Mouse (Mus musculus) liver, postnatal 0 days (tissue): ENCODE measurements around the gene Xkr7. TPM values are rescaled to one million over a fixed set of nuclear protein-coding genes. Genes with fewer than 3 reads are reported as not detected.

Experiments used
- ATAC-seq: fragments of 200-750 bp; cut with Nextera tagmentation; 2 replicates; pipeline ENCODE4 v1.8.0; 2017; ENCODE audit warnings: mild to moderate bottlenecking, moderate library complexity
- DNase-seq: peaks from one replicate; pipeline ENCODE4 v3.0.0-alpha.2; 2016
- H3K27ac ChIP-seq: fragments of 300-500 bp; sonication (generic); 2 replicates; pipeline ENCODE4 v1.5.1; 2014; ENCODE audit warnings: antibody characterized with exemption, moderate library complexity, mild to moderate bottlenecking, low read depth
- H3K27me3 ChIP-seq: fragments of 300-500 bp; sonication (generic); 2 replicates; pipeline ENCODE4 v1.6.1; 2014; ENCODE audit warnings: low read length, control low read depth, mixed read lengths; ENCODE audit not compliant: insufficient read depth
- H3K36me3 ChIP-seq: fragments of 300-500 bp; sonication (generic); replicated peaks from 2 replicates; pipeline ENCODE4 v1.6.1; 2014; ENCODE audit warnings: mild to moderate bottlenecking, control low read depth, low read length, moderate library complexity, mixed read lengths; ENCODE audit not compliant: insufficient read depth
- H3K4me1 ChIP-seq: fragments of 300-500 bp; sonication (generic); 2 replicates; pipeline ENCODE4 v1.6.1; 2014; ENCODE audit warnings: antibody characterized with exemption, mild to moderate bottlenecking, control low read depth; ENCODE audit not compliant: insufficient read depth
- H3K4me2 ChIP-seq: fragments of 300-500 bp; sonication (generic); 2 replicates; pipeline ENCODE4 v1.6.1; 2014; ENCODE audit warnings: low read depth, mild to moderate bottlenecking, low read length, moderate library complexity, mixed read lengths
- H3K4me3 ChIP-seq: fragments of 300-500 bp; sonication (generic); 2 replicates; pipeline ENCODE4 v1.5.1; 2014; ENCODE audit warnings: low read depth, low read length
- H3K9ac ChIP-seq: fragments of 300-500 bp; sonication (generic); replicated peaks from 2 replicates; pipeline ENCODE4 v1.6.1; 2014; ENCODE audit warnings: mild to moderate bottlenecking, moderate library complexity
- H3K9me3 ChIP-seq: fragments of 300-500 bp; sonication (generic); 2 replicates; pipeline ENCODE4 v1.6.1; 2016; ENCODE audit warnings: mild to moderate bottlenecking, control low read depth, low read length, mixed read lengths
- CTCF ChIP-seq: sonication (generic); IDR thresholded peaks from 2 replicates; pipeline ENCODE4 v1.5.1; 2016; ENCODE audit warnings: antibody characterized with exemption, low read depth
- EP300 ChIP-seq: IDR thresholded peaks from 2 replicates; pipeline ENCODE4 v1.6.1; 2016; ENCODE audit warnings: antibody characterized with exemption, low read depth, mild to moderate bottlenecking
- WGBS: fragments of 180-500 bp; shearing (Covaris S2); extraction: QIAGEN DNeasy Blood & Tissue Kit; methylation state at CpG from one replicate; pipeline ENCODE4 v1.1.7; 2014; ENCODE audit not compliant: insufficient replicate concordance; 5-methylcytosine and 5-hydroxymethylcytosine counted together
- polyA plus RNA-seq: library from polyadenylated mRNA; unstranded; fragments of >200 nt; fragmentation: Nextera tagmentation; extraction: Ambion mirVana; gene quantifications from 2 replicates; pipeline ENCODE4 v1.2.1, GENCODE M21; 2015

The Xkr7 gene
- polyA plus RNA-seq, 1 experiment from 2014 or later, result not detected

DNA sequence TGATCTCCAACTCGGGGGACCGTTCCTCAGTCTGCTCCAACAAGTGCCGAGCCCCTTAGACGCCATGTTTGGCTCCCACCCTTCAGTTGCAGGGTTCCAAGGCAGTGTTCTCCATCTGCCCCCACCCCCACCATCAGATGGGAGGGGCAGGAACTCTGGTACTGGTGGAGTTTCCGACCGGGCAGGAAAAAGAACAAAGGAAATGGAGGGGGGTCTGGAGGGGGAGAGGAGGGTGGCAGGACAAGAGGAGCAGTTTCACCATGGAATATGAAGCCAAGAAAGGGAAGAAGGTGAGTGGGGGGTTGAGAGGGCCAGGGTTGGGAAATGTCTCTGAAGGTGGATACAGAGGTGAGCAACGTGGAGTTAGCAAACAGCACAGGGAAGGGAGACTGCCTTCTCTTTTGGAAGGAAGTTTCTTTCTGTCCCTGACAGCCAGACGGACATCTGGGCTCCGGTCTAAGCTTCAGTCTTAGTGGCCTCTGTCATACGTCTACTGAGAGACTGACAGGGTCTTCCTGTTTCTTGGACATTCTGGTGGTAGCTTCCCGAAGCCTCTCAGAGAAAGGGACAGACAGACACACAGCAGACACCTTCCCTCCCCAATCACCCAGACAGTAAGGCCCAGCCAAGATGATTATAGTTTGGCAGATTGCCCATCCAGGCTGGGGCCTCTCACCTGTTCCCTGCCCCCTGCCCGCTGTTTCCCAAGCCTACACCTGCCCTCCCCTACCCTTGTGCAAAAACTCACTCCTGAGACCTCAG is 34.3 kb downstream of the Xkr7 start, which contains the start of gene Ccm2l:
Gene Ccm2l, plus strand, starts transcription at position 209 of the 762 bp plus-strand sequence.
- peak within 1 kb of the TSS; percentile 20 for H3K4me2 ChIP-seq
- no peak for TF ChIP-seq EP300
- TF ChIP-seq CTCF, result no peak
- WGBS, result 25% methylated on average over 12 of the region's 12 CpGs
- DNase-seq, result no peak
- H3K27me3 ChIP-seq, result peaks cover 7% of the 10 kb centered on the region; the same call in 1 of the 2 replicates
- no peak for ATAC-seq
- H3K4me3 ChIP-seq, result no peak within 1 kb of the TSS
- H3K4me1 ChIP-seq, result peaks cover 4% of the 10 kb centered on the region; the same call in 1 of the 2 replicates
- H3K9me3 ChIP-seq, result no peaks in the 10 kb centered on the region
- H3K27ac ChIP-seq, result peak within 1 kb of the TSS; percentile 53
- no peaks in the 10 kb centered on the region for H3K36me3 ChIP-seq
- no peak within 1 kb of the TSS for H3K9ac ChIP-seq

DNA sequence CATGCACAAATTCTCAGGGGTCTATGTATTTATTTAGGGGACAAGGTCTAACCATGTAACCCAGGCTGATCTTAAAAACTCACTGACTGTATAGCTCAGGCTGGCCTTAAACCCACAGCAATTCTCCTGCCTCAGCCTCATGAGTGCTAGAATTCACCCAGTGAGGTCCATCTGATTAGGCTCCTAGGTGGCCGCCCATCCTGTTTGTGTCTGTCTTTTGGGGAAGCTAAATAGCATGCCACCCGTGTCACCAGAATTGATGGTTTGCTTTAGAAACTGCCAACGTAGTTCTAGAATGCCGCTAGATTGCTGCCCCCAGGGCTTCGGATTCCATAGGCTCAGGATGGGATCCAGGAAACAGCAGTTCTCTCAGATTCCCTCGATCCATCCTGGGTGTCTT is 35.3 kb downstream of the Xkr7 start:
- H3K4me2 ChIP-seq, result no peak overlapping the region; the same call in 1 of the 2 replicates
- DNase-seq (no peak), ATAC-seq (no peak)
- no peak overlapping the region for H3K9ac ChIP-seq
- H3K27ac ChIP-seq, result no peak overlapping the region
- no peaks in the 10 kb centered on the region for H3K9me3 ChIP-seq
- TF ChIP-seq EP300, result no peak
- TF ChIP-seq CTCF, result no peak
- H3K27me3 ChIP-seq, result peaks cover 13% of the 10 kb centered on the region; the same call in 1 of the 2 replicates
- 55% methylated on average over 6 of the region's 6 CpGs for WGBS
- H3K4me1 ChIP-seq, result peaks cover 4% of the 10 kb centered on the region; the same call in 1 of the 2 replicates
- no peaks in the 10 kb centered on the region for H3K36me3 ChIP-seq
- no peak overlapping the region for H3K4me3 ChIP-seq

DNA sequence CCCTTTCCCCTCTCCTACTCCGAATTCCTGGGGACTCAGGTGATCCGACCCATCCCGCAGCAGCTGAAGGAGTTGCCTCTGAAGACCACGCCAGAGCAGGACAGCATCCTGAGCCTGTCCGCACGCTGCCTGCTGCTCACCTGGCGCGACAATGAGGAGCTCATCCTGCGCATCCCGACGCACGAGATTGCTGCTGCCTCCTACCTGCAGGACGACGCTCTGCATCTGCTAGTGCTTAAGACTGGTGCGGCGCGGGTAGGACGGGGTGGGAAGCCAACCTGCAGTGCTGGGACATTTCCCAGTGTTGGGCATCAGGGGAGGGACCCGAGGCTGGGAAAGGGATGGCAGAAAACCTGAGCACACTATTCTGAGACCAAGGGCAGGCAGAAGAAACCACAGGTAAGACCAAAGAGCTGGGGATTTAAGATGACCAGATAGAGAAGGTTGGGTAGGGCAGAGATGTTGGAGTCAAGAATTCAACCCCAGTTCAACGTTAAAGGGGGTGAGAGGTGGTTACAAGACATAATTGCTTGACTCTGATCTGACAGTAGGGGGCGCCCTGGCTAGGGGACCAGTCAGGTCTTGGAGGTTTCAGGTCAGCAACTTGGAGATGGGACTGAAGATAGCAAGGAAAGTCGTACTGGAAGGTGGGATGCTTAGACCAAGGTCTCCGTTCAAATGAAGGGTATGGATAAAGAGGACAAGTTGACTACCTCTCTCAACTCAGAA is 39.3 kb downstream of the Xkr7 start:
- TF ChIP-seq CTCF, result peak; percentile 64
- no peak for TF ChIP-seq EP300
- H3K4me3 ChIP-seq, result no peak overlapping the region
- H3K9ac ChIP-seq, result no peak overlapping the region
- H3K4me2 ChIP-seq, result no peak overlapping the region
- H3K27me3 ChIP-seq, result peaks cover 13% of the 10 kb centered on the region; the same call in 1 of the 2 replicates
- DNase-seq (peak; percentile 48), ATAC-seq (no peak)
- H3K27ac ChIP-seq, result no peak overlapping the region
- H3K4me1 ChIP-seq, result 0 out of 2 replicates have a peak, but pooled peaks cover under 1% of the 10 kb centered on the region
- WGBS, result 44% methylated on average over 23 of the region's 23 CpGs
- no peaks in the 10 kb centered on the region for H3K9me3 ChIP-seq
- no peaks in the 10 kb centered on the region for H3K36me3 ChIP-seq

DNA sequence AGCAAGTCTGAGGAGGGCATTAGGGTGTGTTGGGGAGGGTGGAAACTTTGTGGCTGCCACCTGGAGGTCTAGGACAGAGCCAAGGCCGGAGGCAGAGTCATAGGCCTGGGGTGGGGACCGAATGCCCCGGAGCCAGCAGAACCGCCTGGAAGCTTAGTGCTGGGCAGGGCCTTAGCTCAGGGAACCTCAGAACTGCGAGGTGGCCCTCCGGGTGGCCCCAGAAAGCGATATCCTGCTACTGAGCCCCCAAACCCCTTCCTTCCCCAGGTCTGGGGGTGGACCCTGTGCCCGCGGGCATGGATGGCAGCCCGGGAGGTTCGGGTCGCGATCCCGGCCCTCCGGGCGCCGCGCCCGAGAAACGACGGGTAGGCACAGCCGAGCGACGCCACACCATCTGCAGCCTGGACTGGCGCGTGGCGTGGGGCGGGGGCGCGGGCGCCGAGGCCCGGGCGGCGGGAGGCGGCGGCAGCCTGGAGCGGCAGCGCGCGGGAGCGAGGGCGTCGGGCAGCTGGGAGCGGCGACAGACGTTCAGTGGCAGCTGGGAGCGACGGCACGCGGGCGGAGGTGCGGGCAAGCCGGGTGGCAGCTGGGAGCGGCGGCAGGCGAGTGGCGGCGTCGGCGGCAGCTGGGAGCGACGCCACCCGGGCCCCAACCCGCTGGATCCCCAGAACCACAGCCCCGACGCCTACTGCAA is 40.0 kb downstream of the Xkr7 start:
- Histone ChIP-seq H3K4me1 (0 out of 2 replicates have a peak, but pooled peaks cover 3% of the 10 kb centered on the region), H3K9ac (no peak overlapping the region), H3K27me3 (peaks cover 13% of the 10 kb centered on the region; the same call in 1 of the 2 replicates), H3K4me2 (peak overlapping the region; percentile 36), H3K4me3 (no peak overlapping the region), H3K9me3 (no peaks in the 10 kb centered on the region), H3K27ac (no peak overlapping the region), H3K36me3 (no peaks in the 10 kb centered on the region)
- DNase-seq (no peak), ATAC-seq (no peak)
- 64% methylated on average over 62 of the region's 67 CpGs for WGBS
- TF ChIP-seq EP300 (no peak), CTCF (no peak)

DNA sequence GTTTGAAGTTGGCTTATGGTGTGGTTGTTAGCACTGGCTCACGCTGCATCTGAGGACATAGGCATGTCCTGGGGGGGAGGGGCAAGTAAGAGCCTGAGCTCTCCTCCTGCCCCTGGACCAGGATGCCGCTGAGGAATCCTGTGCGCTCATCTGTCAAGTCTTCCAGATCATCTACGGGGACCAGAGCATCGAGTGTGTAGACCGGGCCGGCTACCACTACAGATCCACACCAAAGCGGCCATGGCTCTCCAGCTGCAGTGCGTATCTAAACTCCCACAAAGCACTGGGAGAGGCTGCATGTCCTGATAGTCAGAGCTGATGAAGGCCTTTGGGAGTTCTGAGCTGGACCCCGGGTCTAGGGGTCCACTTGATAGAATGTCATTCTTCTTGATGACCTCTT is 43.0 kb downstream of the Xkr7 start:
- Histone ChIP-seq H3K4me2 (no peak overlapping the region), H3K4me3 (no peak overlapping the region), H3K27ac (no peak overlapping the region), H3K36me3 (no peaks in the 10 kb centered on the region), H3K9me3 (no peaks in the 10 kb centered on the region), H3K9ac (no peak overlapping the region), H3K27me3 (peaks cover 13% of the 10 kb centered on the region; the same call in 1 of the 2 replicates), H3K4me1 (0 out of 2 replicates have a peak, but pooled peaks cover 3% of the 10 kb centered on the region)
- 89% methylated on average over 10 of the region's 10 CpGs for WGBS
- DNase-seq, result no peak
- no peak for ATAC-seq
- no peak for TF ChIP-seq CTCF
- no peak for TF ChIP-seq EP300

DNA sequence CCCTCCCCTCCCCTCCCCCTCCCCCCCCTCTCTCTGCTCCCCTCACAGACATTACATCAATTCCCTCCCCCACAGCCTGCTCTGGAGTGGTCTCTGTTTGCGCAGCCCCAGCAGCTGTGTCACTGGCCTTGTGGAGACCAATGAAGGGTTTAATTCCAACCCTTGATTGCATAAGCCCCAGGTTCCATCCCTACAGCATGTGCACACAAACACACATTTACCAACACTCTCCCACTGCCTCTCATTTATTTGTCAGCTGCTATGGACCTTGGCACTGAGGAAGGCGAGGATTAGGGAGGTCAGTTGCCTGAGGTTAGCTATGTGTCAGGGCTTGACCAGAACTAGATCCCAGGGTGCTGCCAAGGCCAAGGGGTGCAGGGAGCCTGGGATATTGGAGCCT is 44.3 kb downstream of the Xkr7 start:
- DNase-seq (no peak), ATAC-seq (peak; percentile 84)
- Histone ChIP-seq H3K36me3 (no peaks in the 10 kb centered on the region), H3K4me1 (0 out of 2 replicates have a peak, but pooled peaks cover 3% of the 10 kb centered on the region), H3K9me3 (no peaks in the 10 kb centered on the region), H3K4me2 (no peak overlapping the region), H3K9ac (no peak overlapping the region), H3K27me3 (peaks cover 6% of the 10 kb centered on the region; the same call in 1 of the 2 replicates), H3K4me3 (no peak overlapping the region), H3K27ac (0 out of 2 replicates have a peak overlapping the region, but pooled peaks have one; percentile 6)
- WGBS, result 38% methylated on average over 2 of the region's 2 CpGs
- TF ChIP-seq CTCF (no peak), EP300 (no peak)
